Mouse (Mus musculus) embryonic facial prominence, embryonic 14.5 days (tissue): ENCODE results near the gene Lysmd1. TPM values are rescaled to one million over a fixed set of nuclear protein-coding genes. Genes with fewer than 3 reads are reported as not detected.
"Not testable (repeated sequence)": the region's sequence is repeated elsewhere in the genome, so short reads cannot be mapped to it uniquely, and the experiment has no call there.

Source experiments
- ATAC-seq: fragments of 200-750 bp; cut with Nextera tagmentation; 2 replicates; pipeline ENCODE4 v1.8.0; 2017; ENCODE audit warnings: low read depth, moderate number of reproducible peaks, moderate TSS enrichment
- DNase-seq: peaks from one replicate; pipeline ENCODE4 v3.0.0-alpha.2; 2015; ENCODE audit warnings: low spot score
- H3K27ac ChIP-seq: fragments of 300-500 bp; sonication (generic); replicated peaks from 2 replicates; pipeline ENCODE4 v1.5.1; 2014; ENCODE audit warnings: low read depth, mild to moderate bottlenecking, low read length, moderate library complexity
- H3K27me3 ChIP-seq: fragments of 300-500 bp; sonication (generic); replicated peaks from 2 replicates; pipeline ENCODE4 v1.6.1; 2014; ENCODE audit warnings: low read length; ENCODE audit not compliant: control insufficient read depth, insufficient read depth
- H3K36me3 ChIP-seq: fragments of 300-500 bp; sonication (generic); 2 replicates; pipeline ENCODE4 v1.6.1; 2014; ENCODE audit warnings: low read length, mixed read lengths; ENCODE audit not compliant: control insufficient read depth, insufficient read depth
- H3K4me1 ChIP-seq: fragments of 300-500 bp; sonication (generic); 2 replicates; pipeline ENCODE4 v1.6.1; 2014; ENCODE audit warnings: antibody characterized with exemption, low read length; ENCODE audit not compliant: control insufficient read depth, insufficient read depth
- H3K4me2 ChIP-seq: fragments of 300-500 bp; sonication (generic); 2 replicates; pipeline ENCODE4 v1.6.1; 2014; ENCODE audit warnings: low read depth, mild to moderate bottlenecking, low read length, moderate library complexity, mixed read lengths
- H3K4me3 ChIP-seq: fragments of 300-500 bp; sonication (generic); 2 replicates; pipeline ENCODE4 v1.5.1; 2014; ENCODE audit warnings: low read depth, mild to moderate bottlenecking, low read length
- H3K9ac ChIP-seq: fragments of 300-500 bp; sonication (generic); 2 replicates; pipeline ENCODE4 v1.6.1; 2014; ENCODE audit warnings: low read depth, mild to moderate bottlenecking, low read length, moderate library complexity, mixed read lengths
- H3K9me3 ChIP-seq: fragments of 300-500 bp; sonication (generic); 2 replicates; pipeline ENCODE4 v1.6.1; 2016; ENCODE audit warnings: low read length; ENCODE audit not compliant: control insufficient read depth
- WGBS: fragments of 180-500 bp; shearing (Covaris S2); extraction: QIAGEN DNeasy Blood & Tissue Kit; methylation state at CpG from one replicate; pipeline ENCODE4 v1.1.7; 2014; 5-methylcytosine and 5-hydroxymethylcytosine counted together
- polyA plus RNA-seq: library from polyadenylated mRNA; unstranded; fragments of >200 nt; fragmentation: Nextera tagmentation; extraction: Ambion mirVana; gene quantifications from 2 replicates; pipeline ENCODE4 v1.2.1, GENCODE M21; 2014

Lysmd1 gene
- polyA plus RNA-seq, 1 experiment from 2014 or later = 13.2 TPM

DNA sequence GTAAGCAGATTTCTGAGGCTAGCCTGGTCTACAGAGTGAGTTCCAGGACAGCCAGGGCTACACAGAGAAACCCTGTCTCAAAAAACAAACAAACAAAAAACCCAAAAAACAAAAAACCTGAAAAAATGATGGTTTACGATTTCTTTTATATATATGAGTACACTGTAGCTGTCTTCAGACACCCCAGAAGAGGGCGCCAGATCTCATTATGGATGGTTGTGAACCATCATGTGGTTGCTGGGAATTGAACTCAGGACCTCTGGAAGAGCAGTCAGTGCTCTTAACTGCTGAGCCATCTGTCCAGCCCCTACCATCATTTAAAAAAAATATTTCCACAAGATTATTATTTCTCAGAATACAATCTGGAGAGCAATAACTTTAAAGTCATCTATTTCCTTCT lies 1.5 kb upstream of the Lysmd1 start:
- H3K27me3 ChIP-seq, H3K4me2 ChIP-seq, DNase-seq, H3K9me3 ChIP-seq, H3K27ac ChIP-seq, H3K9ac ChIP-seq, H3K4me3 ChIP-seq, ATAC-seq: not testable (repeated sequence)
- peaks cover 11% of the 10 kb centered on the region for H3K4me1 ChIP-seq
- H3K36me3 ChIP-seq = peaks cover 14% of the 10 kb centered on the region; the same call in 1 of the 2 replicates
- 83% methylated on average over 2 of the region's 2 CpGs for WGBS

DNA sequence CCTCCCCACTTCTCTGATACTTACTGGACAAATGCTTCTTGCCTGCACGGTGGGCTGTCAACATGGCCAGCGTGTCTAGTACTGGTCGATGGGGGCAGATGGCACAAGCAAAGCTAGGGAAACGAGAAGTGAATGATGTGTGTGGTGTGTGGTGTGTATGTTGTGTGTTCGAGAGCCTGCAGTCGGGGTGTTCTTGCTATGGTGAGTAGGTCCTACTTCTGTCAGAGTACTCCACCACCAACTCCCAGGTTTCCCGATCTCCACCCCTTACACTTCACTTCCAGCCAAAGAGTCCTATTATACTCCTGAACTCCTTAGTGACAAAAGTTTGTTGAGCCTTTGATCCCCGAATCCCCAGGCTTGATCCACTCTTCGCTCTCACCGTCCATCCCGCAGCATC lies 712 bp upstream of the Lysmd1 start:
- Histone ChIP-seq H3K9ac (peak overlapping the region; percentile 73), H3K4me3 (peak overlapping the region; percentile 56), H3K36me3 (peaks cover 18% of the 10 kb centered on the region; the same call in 1 of the 2 replicates), H3K27ac (peak overlapping the region; percentile 53), H3K4me2 (peak overlapping the region; percentile 86), H3K4me1 (peaks cover 11% of the 10 kb centered on the region), H3K27me3 (no peaks in the 10 kb centered on the region), H3K9me3 (no peaks in the 10 kb centered on the region)
- ATAC-seq (peak; percentile 4; the same call in 1 of the 2 replicates), DNase-seq (no peak)
- 52% methylated on average over 11 of the region's 11 CpGs for WGBS

DNA sequence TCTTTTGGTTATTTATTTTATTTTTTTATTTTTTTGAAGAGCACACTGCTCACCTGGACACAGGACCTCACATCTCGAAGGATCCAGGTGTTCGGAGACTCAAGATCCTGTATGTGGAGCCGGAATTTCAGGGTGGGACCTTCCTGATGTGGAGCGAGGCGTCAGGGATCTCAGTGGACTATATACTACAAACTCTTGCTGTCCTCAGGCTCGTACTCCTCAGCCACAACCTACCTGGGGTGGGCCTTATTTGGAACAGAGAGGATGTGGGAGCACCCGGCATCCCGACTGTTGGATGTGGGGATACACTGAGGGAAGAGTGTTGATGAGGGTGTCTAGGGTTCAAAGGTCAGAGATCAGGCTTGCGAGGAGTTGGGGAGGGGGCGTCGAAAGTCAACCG lies 245 bp downstream of the Lysmd1 start:
- H3K4me3 ChIP-seq = peak overlapping the region; percentile 56
- not testable (repeated sequence) for H3K27me3 ChIP-seq, H3K27ac ChIP-seq, H3K9me3 ChIP-seq, H3K4me2 ChIP-seq, DNase-seq, H3K9ac ChIP-seq
- H3K36me3 ChIP-seq = peaks cover 13% of the 10 kb centered on the region; the same call in 1 of the 2 replicates
- peaks cover 11% of the 10 kb centered on the region for H3K4me1 ChIP-seq
- ATAC-seq = peak; percentile 48
- no CpG with 5 or more reads among the region's 12 CpGs for WGBS

DNA sequence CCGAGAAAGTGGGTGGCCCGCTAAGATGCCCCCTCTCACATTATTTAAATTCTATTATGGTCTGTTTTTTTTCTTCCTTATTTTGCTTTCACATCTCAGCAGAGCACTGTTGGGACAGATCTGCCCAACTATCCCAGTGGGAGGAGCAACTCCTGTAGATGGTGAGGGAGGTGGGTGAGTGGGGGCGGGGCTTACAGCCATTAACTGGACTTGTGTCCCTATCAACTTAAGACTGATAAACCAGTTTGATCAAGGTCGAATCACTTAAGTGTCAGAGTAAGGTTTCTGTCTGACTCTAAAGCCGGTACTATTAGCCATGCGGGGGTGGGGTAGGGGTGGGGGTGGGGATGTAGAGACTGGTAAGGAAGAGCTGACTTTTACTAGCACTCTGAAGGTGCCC lies 1.1 kb downstream of the Lysmd1 start:
- ATAC-seq (no peak), DNase-seq (peak; percentile 31)
- peaks cover 11% of the 10 kb centered on the region for H3K4me1 ChIP-seq
- peaks cover 15% of the 10 kb centered on the region; the same call in 1 of the 2 replicates for H3K36me3 ChIP-seq
- H3K4me2 ChIP-seq = peak overlapping the region; percentile 61
- H3K27me3 ChIP-seq = no peaks in the 10 kb centered on the region
- H3K4me3 ChIP-seq = peak overlapping the region; percentile 37
- H3K9ac ChIP-seq = peak overlapping the region; percentile 53; the same call in 1 of the 2 replicates
- H3K27ac ChIP-seq = no peak overlapping the region
- no peaks in the 10 kb centered on the region for H3K9me3 ChIP-seq
- 27% methylated on average over 6 of the region's 6 CpGs for WGBS

DNA sequence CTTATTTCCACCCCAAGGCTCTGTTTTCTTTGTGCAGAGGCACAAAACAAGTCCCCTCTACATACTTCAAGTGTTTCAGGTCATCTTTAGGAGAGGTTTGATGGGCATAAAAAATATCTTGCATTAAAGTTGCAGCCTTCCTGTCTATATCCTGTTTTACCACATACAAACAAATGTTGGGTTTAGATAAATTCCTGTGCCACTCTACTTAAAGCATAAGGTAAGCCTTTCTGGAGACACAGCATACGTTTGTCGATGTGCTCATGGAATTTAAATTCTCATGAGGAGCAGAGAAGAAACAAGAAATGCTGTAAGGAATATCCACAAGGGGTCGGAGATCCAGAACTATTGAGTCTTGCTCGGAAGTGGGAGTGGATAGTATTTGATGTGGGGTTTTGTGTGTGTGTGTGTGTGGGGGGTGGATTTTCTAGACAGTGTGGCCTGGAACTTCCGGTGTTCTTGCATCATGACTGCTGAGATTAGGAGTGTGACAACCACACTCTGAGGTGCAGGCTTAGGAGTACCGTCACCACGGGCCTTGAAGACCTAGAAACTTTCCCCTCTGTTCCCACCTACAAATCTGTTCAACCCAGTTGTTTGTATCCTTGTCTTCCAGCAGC lies 1.7 kb downstream of the Lysmd1 start:
- peaks cover 11% of the 10 kb centered on the region for H3K4me1 ChIP-seq
- peak overlapping the region; percentile 37 for H3K4me3 ChIP-seq
- H3K9ac ChIP-seq = peak overlapping the region; percentile 53; the same call in 1 of the 2 replicates
- no peak for DNase-seq
- no peaks in the 10 kb centered on the region for H3K27me3 ChIP-seq
- H3K4me2 ChIP-seq = peak overlapping the region; percentile 61
- no peak overlapping the region for H3K27ac ChIP-seq
- no peaks in the 10 kb centered on the region for H3K9me3 ChIP-seq
- peaks cover 16% of the 10 kb centered on the region; the same call in 1 of the 2 replicates for H3K36me3 ChIP-seq
- ATAC-seq = no peak
- WGBS = 82% methylated on average over 7 of the region's 7 CpGs

DNA sequence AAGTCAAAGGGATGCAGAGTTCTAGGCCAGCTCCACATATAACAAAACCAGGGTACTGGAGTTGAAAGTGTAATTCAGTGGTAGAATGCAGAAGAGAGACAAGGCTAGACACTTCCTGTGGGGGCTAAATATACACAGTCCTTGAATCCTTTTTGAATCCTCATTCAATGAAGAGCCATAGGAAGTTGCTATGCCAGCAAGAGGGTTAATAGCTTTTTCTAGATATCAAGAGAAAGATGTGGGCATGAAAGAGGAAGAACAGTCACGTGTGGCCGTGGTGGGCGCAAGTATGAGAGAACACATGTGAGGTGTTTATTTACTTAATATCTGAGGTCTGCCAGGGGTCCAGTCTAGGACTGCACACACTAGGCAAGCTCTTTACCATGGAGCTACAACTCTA lies 2.4 kb downstream of the Lysmd1 start:
- H3K4me3 ChIP-seq = no peak overlapping the region
- DNase-seq = no peak
- H3K36me3 ChIP-seq = peaks cover 18% of the 10 kb centered on the region; the same call in 1 of the 2 replicates
- 94% methylated on average over 3 of the region's 3 CpGs for WGBS
- H3K9ac ChIP-seq = no peak overlapping the region; the same call in 1 of the 2 replicates
- ATAC-seq = no peak
- no peak overlapping the region for H3K4me2 ChIP-seq
- H3K27me3 ChIP-seq = no peaks in the 10 kb centered on the region
- peaks cover 11% of the 10 kb centered on the region for H3K4me1 ChIP-seq
- no peak overlapping the region for H3K27ac ChIP-seq
- H3K9me3 ChIP-seq = no peaks in the 10 kb centered on the region

DNA sequence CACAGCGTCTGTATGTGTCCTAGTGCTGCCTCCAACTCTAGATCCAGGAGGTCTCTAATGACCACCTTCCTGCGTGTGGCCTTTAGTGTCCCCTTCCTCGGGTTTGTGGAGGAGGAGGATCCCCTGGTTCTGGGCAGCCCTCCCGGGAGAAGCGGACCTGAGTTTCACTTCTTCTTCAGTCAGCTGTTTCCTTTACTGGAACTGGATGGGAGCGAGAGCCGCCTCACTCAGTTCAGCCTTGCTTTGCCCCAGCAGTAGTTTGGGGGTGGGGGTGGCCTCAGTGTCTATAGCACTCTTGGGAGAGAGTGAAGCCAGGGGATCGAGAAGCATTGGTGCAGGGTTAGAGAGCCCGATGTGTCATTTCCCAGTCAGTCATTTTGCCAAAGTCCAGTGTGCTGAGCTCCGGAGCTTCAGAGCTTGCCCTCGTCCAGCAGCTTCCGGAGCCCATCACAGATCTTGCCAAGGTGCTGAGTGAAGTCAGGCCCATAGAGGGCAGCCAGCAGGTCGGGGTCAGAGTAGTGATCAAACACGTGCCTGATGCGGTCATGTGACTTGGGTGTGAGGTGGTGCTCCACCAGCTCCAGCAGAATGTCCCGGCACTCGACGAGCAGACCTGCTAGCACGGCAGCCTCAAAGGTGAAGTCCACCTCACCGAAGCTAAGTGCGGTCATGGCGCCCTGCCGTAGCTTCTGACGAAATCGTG lies 5.8 kb downstream of the Lysmd1 start:
- WGBS = 71% methylated on average over 22 of the region's 25 CpGs
- H3K4me3 ChIP-seq = no peak overlapping the region
- H3K27me3 ChIP-seq = no peaks in the 10 kb centered on the region
- no peak overlapping the region for H3K9ac ChIP-seq
- H3K9me3 ChIP-seq = no peaks in the 10 kb centered on the region
- ATAC-seq = no peak
- H3K4me1 ChIP-seq = peaks cover 11% of the 10 kb centered on the region
- no peak for DNase-seq
- H3K27ac ChIP-seq = no peak overlapping the region
- no peak overlapping the region for H3K4me2 ChIP-seq
- H3K36me3 ChIP-seq = peaks cover 18% of the 10 kb centered on the region; the same call in 1 of the 2 replicates

DNA sequence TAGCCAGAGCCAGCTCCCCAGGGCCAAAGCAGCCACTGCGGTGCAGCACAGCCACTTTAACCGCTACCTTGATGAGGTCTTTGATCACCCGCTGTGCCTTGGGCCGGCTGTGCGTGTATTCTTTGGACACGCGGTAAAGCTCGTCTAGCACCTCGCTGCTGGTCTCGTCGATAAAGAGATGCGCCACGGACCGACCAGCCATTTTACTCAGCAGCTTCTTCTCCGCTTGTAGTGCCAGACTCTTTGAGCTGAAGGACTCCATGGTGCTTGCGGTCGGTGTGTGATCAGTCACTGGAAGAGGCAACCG lies 6.4 kb downstream of the Lysmd1 start:
- DNase-seq = no peak
- H3K36me3 ChIP-seq = peaks cover 18% of the 10 kb centered on the region; the same call in 1 of the 2 replicates
- H3K27ac ChIP-seq = no peak overlapping the region

More for the DNA sequence above, 6.4 kb downstream of the Lysmd1 start:
- no peaks in the 10 kb centered on the region for H3K9me3 ChIP-seq
- H3K9ac ChIP-seq = no peak overlapping the region
- ATAC-seq = no peak
- H3K27me3 ChIP-seq = no peaks in the 10 kb centered on the region
- peaks cover 6% of the 10 kb centered on the region for H3K4me1 ChIP-seq
- WGBS = 73% methylated on average over 18 of the region's 18 CpGs
- H3K4me2 ChIP-seq = no peak overlapping the region
- no peak overlapping the region for H3K4me3 ChIP-seq
